Mouse (Mus musculus): ENCODE measurements around the gene Snrpa.

Gene Snrpa

GRCm38 (mm10) chr7:27195681-27196611 lies at the start of gene Snrpa, which contains the start of gene BC024978:
Snrpa (minus strand) TSS chr7:27196271.
BC024978 (plus strand) TSS chr7:27195781.
- DNase-seq (ENCODE audit: low spot score) = peak; percentile 99

- DNase-seq (ENCODE audit: low spot score) = peak; percentile 54
These were observed 48.0 kb upstream of the Snrpa start for GRCm38 (mm10) chr7:27244088-27244487.

GRCm38 (mm10) chr7:27243211-27243610 lies 47.1 kb upstream of the Snrpa start:
- no peak for DNase-seq (ENCODE audit: low spot score)

- DNase-seq (ENCODE audit: low spot score) = no peak
These were observed 42.5 kb upstream of the Snrpa start for GRCm38 (mm10) chr7:27238568-27238967.

- no peak for DNase-seq (ENCODE audit: low spot score)
These were observed 41.5 kb upstream of the Snrpa start for GRCm38 (mm10) chr7:27237527-27237926.

- DNase-seq (ENCODE audit: low spot score) = no peak
These were observed 39.7 kb upstream of the Snrpa start for GRCm38 (mm10) chr7:27235726-27236125.

GRCm38 (mm10) chr7:27233300-27233699 lies 37.2 kb upstream of the Snrpa start:
- DNase-seq (ENCODE audit: low spot score) = no peak

GRCm38 (mm10) chr7:27232781-27233281 lies 36.8 kb upstream of the Snrpa start, which contains the start of gene Coq8b:
Coq8b (plus strand) TSS chr7:27233023.
- peak; percentile 99 for DNase-seq (ENCODE audit: low spot score)

- DNase-seq (ENCODE audit: low spot score) = no peak
These were observed 35.7 kb upstream of the Snrpa start for GRCm38 (mm10) chr7:27231693-27232331.

- DNase-seq (ENCODE audit: low spot score) = no peak
These were observed 34.7 kb upstream of the Snrpa start for GRCm38 (mm10) chr7:27230781-27231180.

GRCm38 (mm10) chr7:27228865-27229264 lies 32.8 kb upstream of the Snrpa start:
- DNase-seq (ENCODE audit: low spot score) = no peak

- DNase-seq (ENCODE audit: low spot score) = peak; percentile 98
These were observed 32.3 kb upstream of the Snrpa start, which contains the start of gene Itpkc for GRCm38 (mm10) chr7:27228281-27228821. Itpkc (minus strand) TSS chr7:27228661.

- peak; percentile 30 for DNase-seq (ENCODE audit: low spot score)
These were observed 31.6 kb upstream of the Snrpa start for GRCm38 (mm10) chr7:27227676-27228075.

- DNase-seq (ENCODE audit: low spot score) = no peak
These were observed 31.2 kb upstream of the Snrpa start for GRCm38 (mm10) chr7:27227276-27227675.

GRCm38 (mm10) chr7:27224877-27225575 lies 29.0 kb upstream of the Snrpa start:
- no peak for DNase-seq (ENCODE audit: low spot score)

GRCm38 (mm10) chr7:27222538-27222937 lies 26.5 kb upstream of the Snrpa start:
- DNase-seq (ENCODE audit: low spot score) = no peak

GRCm38 (mm10) chr7:27221939-27222338 lies 25.9 kb upstream of the Snrpa start:
- DNase-seq (ENCODE audit: low spot score) = no peak

GRCm38 (mm10) chr7:27219937-27220336 lies 23.9 kb upstream of the Snrpa start:
- no peak for DNase-seq (ENCODE audit: low spot score)

GRCm38 (mm10) chr7:27218586-27218985 lies 22.5 kb upstream of the Snrpa start:
- no peak for DNase-seq (ENCODE audit: low spot score)

GRCm38 (mm10) chr7:27212626-27213025 lies 16.6 kb upstream of the Snrpa start:
- no peak for DNase-seq (ENCODE audit: low spot score)

- no peak for DNase-seq (ENCODE audit: low spot score)
These were observed 7.8 kb upstream of the Snrpa start for GRCm38 (mm10) chr7:27203730-27204449.

All from embryo, embryonic 10.5 days (tissue).